Mouse (Mus musculus) forebrain, embryonic 14.5 days (tissue): ENCODE results near the gene Gm10644. TPM values are rescaled to one million over a fixed set of nuclear protein-coding genes. Genes with fewer than 3 reads are reported as not detected.
A peak's percentile ranks its signal among the peaks of the same experiment; 100 is the strongest.

Experiments used
- ATAC-seq: fragments of 200-750 bp; cut with Nextera tagmentation; 2 replicates; pipeline ENCODE4 v1.8.0; 2017; ENCODE audit warnings: mild to moderate bottlenecking, moderate library complexity
- DNase-seq: peaks from one replicate; pipeline ENCODE4 v3.0.0-alpha.2; 2015; ENCODE audit warnings: low spot score
- H3K27ac ChIP-seq: fragments of 300-500 bp; sonication (generic); 2 replicates; pipeline ENCODE4 v1.5.1; 2014; ENCODE audit warnings: low read depth, mild to moderate bottlenecking, control low read depth, low read length, moderate library complexity
- H3K27me3 ChIP-seq: fragments of 300-500 bp; sonication (generic); replicated peaks from 2 replicates; pipeline ENCODE4 v1.6.1; 2014; ENCODE audit warnings: low read length, control low read depth, mixed read lengths; ENCODE audit not compliant: control insufficient read depth, insufficient read depth
- H3K36me3 ChIP-seq: fragments of 300-500 bp; sonication (generic); 2 replicates; pipeline ENCODE4 v1.6.1; 2014; ENCODE audit warnings: low read length, control low read depth; ENCODE audit not compliant: control insufficient read depth, insufficient read depth
- H3K4me1 ChIP-seq: fragments of 300-500 bp; sonication (generic); 2 replicates; pipeline ENCODE4 v1.6.1; 2014; ENCODE audit warnings: antibody characterized with exemption, low read length, control low read depth; ENCODE audit not compliant: control insufficient read depth, insufficient read depth
- H3K4me2 ChIP-seq: fragments of 300-500 bp; sonication (generic); 2 replicates; pipeline ENCODE4 v1.6.1; 2014; ENCODE audit warnings: mild to moderate bottlenecking, control low read depth, low read length
- H3K4me3 ChIP-seq: fragments of 300-500 bp; sonication (generic); 2 replicates; pipeline ENCODE4 v1.5.1; 2014; ENCODE audit warnings: low read depth, low read length, control low read depth
- H3K9ac ChIP-seq: fragments of 300-500 bp; sonication (generic); 2 replicates; pipeline ENCODE4 v1.6.1; 2014; ENCODE audit warnings: mild to moderate bottlenecking, low read length, control low read depth, moderate library complexity
- H3K9me3 ChIP-seq: fragments of 300-500 bp; sonication (generic); replicated peaks from 2 replicates; pipeline ENCODE4 v1.6.1; 2016; ENCODE audit warnings: low read length, control low read depth, mixed read lengths; ENCODE audit not compliant: control insufficient read depth
- WGBS: fragments of 180-500 bp; shearing (Covaris S2); extraction: QIAGEN DNeasy Blood & Tissue Kit; methylation state at CpG from one replicate; pipeline ENCODE4 v1.1.7; 2014; 5-methylcytosine and 5-hydroxymethylcytosine counted together
- polyA plus RNA-seq: library from polyadenylated mRNA; unstranded; fragments of >200 nt; fragmentation: Nextera tagmentation; extraction: Ambion mirVana; gene quantifications from 2 replicates; pipeline ENCODE4 v1.2.1, GENCODE M21; 2014

Gene Gm10644
- polyA plus RNA-seq, 1 experiment from 2014 or later: 0.61 TPM

DNA sequence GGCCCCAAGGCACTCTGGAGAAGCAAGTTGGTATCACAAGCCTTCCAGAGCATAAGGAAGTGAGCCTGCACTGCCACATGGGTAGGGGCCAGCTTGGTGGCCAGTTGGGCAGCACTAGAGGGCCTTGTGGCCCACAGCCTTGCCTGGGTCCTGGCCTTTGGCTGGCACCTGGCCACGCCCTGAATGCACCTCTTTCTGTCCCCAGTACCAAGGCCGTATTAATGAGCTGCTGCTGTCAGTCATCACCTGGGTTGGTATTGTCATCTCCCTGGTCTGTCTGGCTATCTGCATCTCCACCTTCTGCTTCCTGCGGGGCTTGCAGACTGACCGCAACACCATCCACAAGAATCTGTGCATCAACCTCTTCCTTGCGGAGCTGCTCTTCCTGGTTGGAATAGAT is 20.8 kb downstream of the Gm10644 start:
- H3K9ac ChIP-seq: no peak overlapping the region
- H3K27ac ChIP-seq: no peak overlapping the region
- DNase-seq (no peak), ATAC-seq (no peak)
- 78% methylated on average over 5 of the region's 5 CpGs for WGBS
- H3K9me3 ChIP-seq: no peaks in the 10 kb centered on the region
- no peaks in the 10 kb centered on the region for H3K4me1 ChIP-seq
- peaks cover 100% of the 10 kb centered on the region for H3K36me3 ChIP-seq
- H3K4me2 ChIP-seq: no peak overlapping the region
- no peaks in the 10 kb centered on the region for H3K27me3 ChIP-seq
- no peak overlapping the region for H3K4me3 ChIP-seq

DNA sequence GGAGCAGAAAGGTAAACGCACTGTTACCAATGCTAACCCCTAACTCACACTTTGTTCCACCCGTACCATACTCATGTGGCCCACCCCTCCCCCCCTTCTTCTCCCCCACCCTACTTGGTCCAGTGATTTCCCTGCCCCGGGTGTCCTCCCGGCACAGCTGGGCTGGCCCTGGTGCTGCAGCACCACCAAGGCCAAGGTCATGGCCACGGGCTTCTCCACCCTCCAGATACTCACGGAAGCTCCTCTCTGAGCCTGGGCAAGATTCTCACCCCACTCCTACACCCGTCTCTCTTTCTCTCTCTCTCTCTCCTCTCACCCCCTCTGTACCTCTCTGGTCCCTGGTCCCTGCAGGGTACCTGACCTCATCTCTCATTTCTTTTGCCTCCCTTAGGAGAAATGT is 28.7 kb downstream of the Gm10644 start:
- no peak for DNase-seq
- H3K4me1 ChIP-seq: no peaks in the 10 kb centered on the region
- no peak overlapping the region for H3K4me3 ChIP-seq
- peaks cover 91% of the 10 kb centered on the region for H3K36me3 ChIP-seq
- H3K9me3 ChIP-seq: no peaks in the 10 kb centered on the region
- H3K9ac ChIP-seq: no peak overlapping the region
- H3K27ac ChIP-seq: no peak overlapping the region
- H3K27me3 ChIP-seq: no peaks in the 10 kb centered on the region
- no peak for ATAC-seq
- 86% methylated on average over 7 of the region's 7 CpGs for WGBS
- H3K4me2 ChIP-seq: no peak overlapping the region

DNA sequence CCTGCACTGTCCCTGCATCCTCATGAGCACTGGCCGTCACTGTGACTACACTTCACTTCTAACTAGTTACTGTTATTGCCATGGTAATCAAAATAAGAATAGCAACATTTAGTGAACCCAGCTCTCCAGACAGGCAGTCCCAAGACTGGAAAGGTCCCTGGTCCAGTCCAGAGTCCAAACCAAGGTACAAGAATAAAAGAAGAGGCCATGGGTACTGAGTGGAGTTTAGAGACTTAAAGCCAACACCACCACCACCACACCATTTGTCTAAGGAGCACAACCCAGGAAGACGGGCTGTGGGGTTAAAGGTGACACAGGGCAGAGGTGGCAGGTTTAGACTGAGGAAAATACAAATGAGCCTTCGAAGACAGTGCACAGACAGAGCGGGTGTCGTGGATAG is 30.4 kb downstream of the Gm10644 start:
- WGBS: 89% methylated on average over 5 of the region's 5 CpGs
- no peak overlapping the region for H3K4me2 ChIP-seq
- no peaks in the 10 kb centered on the region for H3K27me3 ChIP-seq
- no peak overlapping the region for H3K4me3 ChIP-seq
- no peak for ATAC-seq
- H3K9me3 ChIP-seq: no peaks in the 10 kb centered on the region
- peaks cover 89% of the 10 kb centered on the region for H3K36me3 ChIP-seq
- no peaks in the 10 kb centered on the region for H3K4me1 ChIP-seq
- no peak for DNase-seq
- H3K9ac ChIP-seq: no peak overlapping the region
- H3K27ac ChIP-seq: no peak overlapping the region

DNA sequence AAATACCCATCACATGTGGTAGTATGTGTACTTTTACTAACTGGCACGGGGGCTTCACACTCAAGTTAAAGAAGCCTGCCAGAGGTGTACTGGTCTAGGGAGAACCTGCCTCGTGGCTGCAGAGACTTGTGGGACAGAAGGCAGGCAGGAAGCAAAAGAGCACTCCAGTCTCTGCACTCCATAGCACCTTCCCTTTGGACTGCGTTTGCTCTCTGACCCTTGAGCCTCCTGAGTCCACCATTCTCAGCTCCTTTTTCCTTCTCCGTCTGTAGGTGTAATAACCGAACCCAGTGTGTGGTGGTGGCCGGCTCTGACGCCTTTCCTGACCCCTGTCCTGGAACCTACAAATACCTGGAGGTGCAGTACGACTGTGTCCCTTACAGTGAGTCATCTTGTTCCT is 32.3 kb downstream of the Gm10644 start:
- H3K4me1 ChIP-seq: no peaks in the 10 kb centered on the region
- no peak overlapping the region for H3K4me2 ChIP-seq
- ATAC-seq (no peak), DNase-seq (no peak)
- WGBS: 94% methylated on average over 8 of the region's 8 CpGs
- H3K27ac ChIP-seq: no peak overlapping the region
- H3K4me3 ChIP-seq: no peak overlapping the region
- no peaks in the 10 kb centered on the region for H3K27me3 ChIP-seq
- peaks cover 79% of the 10 kb centered on the region for H3K36me3 ChIP-seq
- no peaks in the 10 kb centered on the region for H3K9me3 ChIP-seq
- H3K9ac ChIP-seq: no peak overlapping the region

DNA sequence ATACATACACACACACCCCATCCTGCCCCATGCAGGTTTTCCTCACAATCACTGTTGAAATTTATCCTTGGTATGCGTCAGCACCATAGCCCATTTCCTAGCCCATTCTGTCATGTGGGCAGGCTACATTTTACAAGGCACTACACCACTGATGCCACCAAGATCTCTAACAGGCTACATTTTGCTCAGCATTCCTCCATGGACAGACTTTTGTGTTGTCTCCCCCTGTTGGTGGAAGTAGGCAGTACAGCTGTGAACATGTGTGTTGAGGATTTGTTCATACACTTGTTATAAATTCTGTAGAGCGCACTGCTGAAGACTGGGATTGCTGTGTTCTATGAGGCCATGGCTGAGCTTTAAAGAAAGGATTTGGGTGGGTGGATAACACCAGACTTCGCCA is 33.4 kb downstream of the Gm10644 start:
- 73% methylated on average over 3 of the region's 3 CpGs for WGBS
- peaks cover 75% of the 10 kb centered on the region for H3K36me3 ChIP-seq
- H3K27me3 ChIP-seq: no peaks in the 10 kb centered on the region
- no peak overlapping the region for H3K4me3 ChIP-seq
- H3K4me2 ChIP-seq: no peak overlapping the region
- H3K9me3 ChIP-seq: no peaks in the 10 kb centered on the region
- no peak overlapping the region for H3K27ac ChIP-seq
- peak; percentile 89 for DNase-seq
- no peaks in the 10 kb centered on the region for H3K4me1 ChIP-seq
- no peak overlapping the region for H3K9ac ChIP-seq
- peak; percentile 42 for ATAC-seq

DNA sequence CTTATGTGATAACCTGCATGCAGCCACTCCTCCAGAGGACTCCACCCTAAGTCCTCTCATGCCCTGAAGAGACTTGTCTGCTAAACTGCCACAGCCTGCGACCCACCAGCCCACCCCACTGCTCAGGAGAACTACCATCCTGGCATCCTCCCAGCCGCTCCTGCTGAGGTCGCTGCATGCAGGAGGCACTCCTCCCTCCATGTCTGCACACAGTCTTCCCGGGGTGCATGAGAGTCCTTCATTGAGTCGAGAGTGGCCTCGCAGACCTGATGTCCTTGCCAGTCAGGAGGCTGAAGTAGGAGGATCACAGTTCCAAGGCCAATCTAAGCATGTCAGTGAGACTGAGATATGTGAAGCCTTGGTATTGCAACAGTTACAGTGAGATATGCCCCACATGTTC is 37.4 kb downstream of the Gm10644 start:
- DNase-seq (no peak), ATAC-seq (no peak)
- H3K4me3 ChIP-seq: no peak overlapping the region
- H3K9me3 ChIP-seq: no peaks in the 10 kb centered on the region
- H3K4me1 ChIP-seq: peaks cover 5% of the 10 kb centered on the region; the same call in 1 of the 2 replicates
- no peak overlapping the region for H3K27ac ChIP-seq
- no peak overlapping the region for H3K9ac ChIP-seq
- no peak overlapping the region for H3K4me2 ChIP-seq
- peaks cover 43% of the 10 kb centered on the region for H3K36me3 ChIP-seq
- 70% methylated on average over 6 of the region's 6 CpGs for WGBS
- H3K27me3 ChIP-seq: no peaks in the 10 kb centered on the region

DNA sequence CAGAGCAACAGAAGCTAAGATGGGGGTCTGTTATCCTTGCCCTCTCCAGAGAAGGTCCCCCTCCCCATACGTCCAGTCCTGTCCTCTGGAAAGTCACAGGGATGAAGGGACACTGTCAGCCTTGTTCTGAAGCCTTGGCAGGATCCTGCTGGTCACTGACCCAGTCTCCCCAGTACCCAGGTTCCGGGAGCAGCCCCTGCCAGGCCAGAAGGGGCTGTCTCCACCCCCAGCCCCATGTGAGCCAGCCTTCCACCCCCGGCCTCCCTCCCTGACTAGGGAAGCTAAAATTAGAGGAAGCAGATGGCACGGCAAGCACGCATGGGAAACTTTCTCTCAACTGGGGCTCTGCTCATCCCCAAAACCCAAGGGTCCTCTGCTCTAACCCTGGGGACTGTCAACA is 39.0 kb downstream of the Gm10644 start:
- peaks cover 5% of the 10 kb centered on the region; the same call in 1 of the 2 replicates for H3K4me1 ChIP-seq

DNA sequence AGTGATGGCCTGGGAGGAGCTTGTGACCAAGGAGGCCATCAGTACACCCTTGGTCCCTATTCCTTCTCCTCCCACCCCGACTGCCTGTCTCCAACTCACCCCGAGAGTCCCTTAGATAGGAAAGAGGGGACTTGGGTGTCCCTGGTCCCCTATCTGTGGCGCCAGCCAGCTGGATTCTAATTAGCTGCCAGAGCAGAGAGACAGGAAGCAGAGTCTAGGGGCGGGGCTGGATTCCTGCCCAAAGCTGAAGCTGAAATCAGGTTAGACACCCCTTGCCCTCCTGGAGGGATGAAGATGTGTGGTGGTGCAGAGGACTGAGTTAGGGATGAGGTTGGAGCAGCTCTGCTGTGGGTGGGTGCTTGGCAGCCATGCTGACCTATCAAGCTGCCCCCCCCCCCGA is 40.1 kb downstream of the Gm10644 start:
- Histone ChIP-seq H3K36me3 (peaks cover 21% of the 10 kb centered on the region; the same call in 1 of the 2 replicates), H3K27me3 (no peaks in the 10 kb centered on the region), H3K9ac (no peak overlapping the region), H3K4me1 (peaks cover 5% of the 10 kb centered on the region; the same call in 1 of the 2 replicates), H3K4me2 (no peak overlapping the region), H3K27ac (no peak overlapping the region), H3K4me3 (no peak overlapping the region), H3K9me3 (no peaks in the 10 kb centered on the region)
- ATAC-seq (no peak), DNase-seq (no peak)
- WGBS: 59% methylated on average over 5 of the region's 5 CpGs

More for the DNA sequence above, 39.0 kb downstream of the Gm10644 start:
- no peak for ATAC-seq
- Histone ChIP-seq H3K27me3 (no peaks in the 10 kb centered on the region), H3K36me3 (peaks cover 31% of the 10 kb centered on the region), H3K9ac (no peak overlapping the region), H3K4me3 (no peak overlapping the region), H3K9me3 (no peaks in the 10 kb centered on the region), H3K4me2 (no peak overlapping the region), H3K27ac (no peak overlapping the region)
- DNase-seq: no peak
- WGBS: 69% methylated on average over 5 of the region's 5 CpGs

DNA sequence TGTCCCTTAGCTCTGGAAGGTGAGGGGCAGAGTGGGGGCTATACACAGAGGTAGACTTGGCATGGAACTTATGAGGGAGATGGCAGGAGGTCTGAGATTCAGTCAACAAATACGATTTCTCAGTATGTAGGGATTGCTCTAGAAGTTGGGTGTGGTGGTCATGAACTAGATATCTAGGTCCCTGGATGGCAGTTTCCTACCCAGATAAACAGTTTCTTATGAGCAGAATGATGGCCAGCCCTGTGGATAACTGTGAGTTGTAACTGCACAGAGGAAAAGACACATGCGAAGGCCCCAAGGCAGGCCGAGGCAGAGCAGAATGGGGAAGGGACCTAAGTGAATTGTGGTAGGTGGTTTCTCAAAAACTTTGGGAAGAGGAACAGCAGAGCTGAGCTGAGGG is 40.8 kb downstream of the Gm10644 start:
- no peak overlapping the region for H3K27ac ChIP-seq
- peaks cover 15% of the 10 kb centered on the region; the same call in 1 of the 2 replicates for H3K36me3 ChIP-seq
- H3K4me2 ChIP-seq: no peak overlapping the region
- H3K4me3 ChIP-seq: no peak overlapping the region
- 98% methylated on average over 3 of the region's 3 CpGs for WGBS
- no peak overlapping the region for H3K9ac ChIP-seq
- H3K4me1 ChIP-seq: peaks cover 5% of the 10 kb centered on the region; the same call in 1 of the 2 replicates
- DNase-seq: no peak
- H3K9me3 ChIP-seq: no peaks in the 10 kb centered on the region
- no peaks in the 10 kb centered on the region for H3K27me3 ChIP-seq
- no peak for ATAC-seq
